Mouse (Mus musculus) fat pad, adult 2 months (tissue): ENCODE measurements around the gene Ugp2.

Experiments used
- DNase-seq: peaks from one replicate; pipeline ENCODE4 v3.0.0-alpha.2; 2011; ENCODE audit warnings: low read depth, low spot score; ENCODE audit errors: extremely low read depth

Gene Ugp2

DNA sequence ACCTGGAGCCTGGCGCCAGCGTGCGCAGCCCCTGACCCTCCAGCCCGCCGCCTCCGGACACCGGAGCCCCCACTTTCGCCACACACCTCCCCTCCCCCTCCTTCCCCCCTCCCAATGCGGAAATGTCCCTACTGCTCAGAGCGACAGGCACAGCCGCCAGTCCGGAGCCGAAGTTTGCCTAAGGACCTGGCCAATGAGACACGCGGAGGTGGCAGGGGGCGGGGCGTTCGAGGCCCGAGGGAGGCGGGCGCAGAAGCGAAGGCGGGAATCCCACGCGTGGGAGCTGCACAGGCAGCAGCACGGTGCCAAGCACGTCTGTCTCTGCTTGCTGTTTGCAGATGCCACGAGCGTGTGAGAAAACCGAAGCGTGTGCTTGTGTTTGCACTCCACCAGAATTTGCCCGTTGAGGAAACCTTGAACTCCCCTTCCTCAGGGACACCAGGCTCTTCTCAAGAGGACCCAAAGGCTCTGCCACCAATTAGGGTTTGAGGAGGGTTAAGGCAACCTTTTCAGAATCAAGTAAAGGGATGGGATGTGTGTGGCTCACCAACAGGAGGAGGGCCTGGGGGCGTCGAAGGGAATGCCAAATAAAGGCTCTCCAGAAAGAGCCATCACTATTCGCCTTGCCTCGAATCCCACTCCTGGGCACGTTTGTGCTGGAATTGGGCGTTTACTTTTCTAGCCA, at the start of gene Ugp2:
Ugp2 (minus strand) TSS at position 80 of the 685 bp plus-strand sequence.
- DNase-seq, result no peak

DNA sequence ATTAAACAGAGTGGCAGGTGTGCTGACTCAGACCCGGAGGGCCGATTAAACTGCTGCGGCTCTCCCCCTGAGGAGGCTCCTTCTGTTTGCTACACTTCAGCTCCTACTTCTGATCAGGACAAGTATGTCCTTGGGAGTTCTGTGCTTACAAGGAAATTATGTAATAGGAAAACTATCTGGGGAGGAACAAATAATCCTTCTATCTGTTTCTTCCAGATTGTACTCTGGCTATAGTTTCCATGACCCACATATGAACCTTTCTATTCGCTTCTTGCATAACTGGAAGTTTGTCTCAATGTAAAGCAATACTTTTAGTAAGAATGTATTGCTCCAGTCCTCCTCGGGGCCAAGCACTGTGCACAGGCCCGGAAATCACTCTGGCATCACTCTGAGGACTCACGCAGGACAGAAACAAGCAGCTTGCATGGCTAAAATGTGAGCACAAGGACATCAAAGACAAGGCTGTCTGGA, 43.9 kb upstream of the Ugp2 start:
- peak; percentile 77 for DNase-seq

- no peak for DNase-seq
Measured at GRCm38 (mm10) chr11:21406668-21407067, 35.7 kb upstream of the Ugp2 start.

GRCm38 (mm10) chr11:21406141-21406540, 35.1 kb upstream of the Ugp2 start:
- no peak for DNase-seq

GRCm38 (mm10) chr11:21403877-21404276, 32.9 kb upstream of the Ugp2 start:
- DNase-seq, result no peak

DNA sequence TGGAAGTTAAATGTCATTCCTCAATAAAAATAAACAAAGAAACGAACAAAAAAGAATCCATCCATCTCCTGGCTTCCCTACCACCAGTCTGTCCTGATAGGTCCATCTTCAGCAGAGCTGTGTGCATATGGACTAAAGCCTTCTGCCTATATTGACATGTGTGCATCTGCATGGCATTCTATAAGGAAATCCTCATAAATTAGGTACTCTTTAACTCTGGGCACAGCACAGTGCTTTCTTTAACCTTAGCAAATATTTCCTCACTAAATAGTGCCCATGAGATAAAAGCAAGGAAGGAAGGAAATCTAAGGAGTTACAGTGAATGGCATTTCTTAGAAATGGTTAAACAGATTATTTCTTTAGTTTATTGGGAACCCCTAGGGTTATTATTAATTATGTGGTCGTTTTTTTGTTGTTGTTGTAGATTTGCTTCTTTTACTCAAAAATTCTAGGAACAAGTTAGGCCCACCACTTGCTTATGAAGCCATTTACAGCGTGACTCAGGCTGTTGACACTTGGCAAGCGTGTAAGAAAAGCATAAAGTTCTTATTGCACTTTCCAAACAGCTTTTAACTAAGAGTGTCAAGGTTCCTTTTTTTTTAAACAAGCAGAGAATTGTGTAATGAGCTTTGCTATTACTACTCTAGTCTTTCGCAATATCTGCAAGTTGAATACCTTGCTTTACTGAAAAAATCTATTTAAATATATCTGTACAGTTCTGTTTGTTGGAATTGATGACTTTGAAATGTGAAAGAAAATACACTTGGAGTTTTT, 31.7 kb upstream of the Ugp2 start:
- DNase-seq, result peak; percentile 72

- DNase-seq, result no peak
Measured at GRCm38 (mm10) chr11:21401248-21401647, 30.2 kb upstream of the Ugp2 start.

- no peak for DNase-seq
Measured at GRCm38 (mm10) chr11:21399186-21399681, 28.2 kb upstream of the Ugp2 start.

GRCm38 (mm10) chr11:21398464-21398863, 27.5 kb upstream of the Ugp2 start:
- no peak for DNase-seq

- DNase-seq, result no peak
Measured at GRCm38 (mm10) chr11:21386790-21387189, 15.8 kb upstream of the Ugp2 start.

DNA sequence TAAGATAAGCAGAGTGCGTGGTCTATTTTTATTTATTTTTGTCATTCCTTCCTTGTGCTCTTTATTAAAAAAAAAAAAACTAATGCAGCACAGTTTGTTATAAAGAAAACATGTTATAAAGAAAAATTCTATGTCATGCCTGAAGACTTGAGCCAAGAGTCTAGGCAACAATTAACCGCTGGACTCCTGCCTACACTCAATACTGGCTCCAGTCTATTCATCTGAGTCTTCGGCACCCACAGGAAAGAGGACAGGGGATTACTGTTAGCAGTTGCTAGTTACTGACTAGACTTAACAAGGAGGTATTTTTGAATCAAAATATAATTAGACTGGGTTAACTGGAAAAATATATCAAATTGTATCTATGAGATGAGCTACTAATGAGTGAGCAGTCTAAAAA, 3.1 kb upstream of the Ugp2 start:
- DNase-seq, result no peak

DNA sequence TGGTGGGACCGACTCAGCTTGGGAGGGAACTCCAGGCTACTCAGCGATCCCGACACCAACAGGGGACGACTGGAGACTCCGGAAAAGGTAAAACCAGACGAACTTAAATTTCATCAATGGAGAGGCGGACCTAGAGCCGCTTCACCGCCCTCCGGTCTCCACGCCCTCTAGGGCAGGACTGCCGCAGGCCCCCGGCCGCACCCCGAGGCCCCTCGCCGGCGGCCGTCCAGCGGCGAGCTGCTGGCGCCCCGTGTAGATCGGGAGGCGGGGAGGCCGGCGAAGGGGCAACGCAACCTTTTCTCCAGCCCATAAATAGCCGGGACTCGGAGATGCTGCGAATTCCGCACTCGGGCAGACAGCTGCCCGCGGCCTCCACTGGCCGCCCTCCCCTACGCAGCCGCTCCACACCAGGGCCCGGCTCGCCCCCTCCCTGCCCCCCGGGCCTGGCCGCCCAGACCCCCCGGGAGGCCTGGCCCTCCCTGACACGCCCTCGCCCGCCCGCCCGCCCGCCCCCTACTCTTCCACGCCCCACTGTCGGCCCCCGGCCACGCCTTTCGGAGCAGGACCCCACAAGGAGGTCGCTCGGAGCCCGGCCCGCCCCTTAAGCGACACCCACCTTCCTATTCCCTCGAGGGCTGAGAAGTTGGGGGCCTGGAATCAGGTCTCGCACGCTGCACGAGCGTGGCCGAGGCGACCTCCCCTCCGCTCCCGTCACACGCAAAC, 441 bp downstream of the Ugp2 start:
- DNase-seq, result no peak

- DNase-seq, result no peak
Measured at GRCm38 (mm10) chr11:21369248-21370016, 1.6 kb downstream of the Ugp2 start.

DNA sequence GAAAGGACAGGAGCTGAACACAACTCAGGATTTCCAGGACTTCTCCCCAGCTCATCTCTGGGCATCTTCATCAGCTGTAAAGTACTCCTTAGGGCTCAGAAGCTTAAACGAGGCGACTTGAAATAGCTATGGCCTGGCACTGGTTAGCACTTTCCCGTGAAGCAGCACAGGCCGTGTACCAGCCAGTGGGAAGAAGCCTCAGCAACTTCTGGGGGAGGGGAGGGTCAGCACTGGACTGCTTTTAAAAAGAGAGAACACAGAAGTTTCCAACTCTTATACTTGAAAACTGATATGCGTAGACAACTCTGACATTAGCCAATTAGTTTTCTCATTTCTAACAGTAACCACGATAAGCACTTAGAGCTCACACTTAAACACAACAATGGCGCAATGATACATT, 2.5 kb downstream of the Ugp2 start:
- no peak for DNase-seq

DNA sequence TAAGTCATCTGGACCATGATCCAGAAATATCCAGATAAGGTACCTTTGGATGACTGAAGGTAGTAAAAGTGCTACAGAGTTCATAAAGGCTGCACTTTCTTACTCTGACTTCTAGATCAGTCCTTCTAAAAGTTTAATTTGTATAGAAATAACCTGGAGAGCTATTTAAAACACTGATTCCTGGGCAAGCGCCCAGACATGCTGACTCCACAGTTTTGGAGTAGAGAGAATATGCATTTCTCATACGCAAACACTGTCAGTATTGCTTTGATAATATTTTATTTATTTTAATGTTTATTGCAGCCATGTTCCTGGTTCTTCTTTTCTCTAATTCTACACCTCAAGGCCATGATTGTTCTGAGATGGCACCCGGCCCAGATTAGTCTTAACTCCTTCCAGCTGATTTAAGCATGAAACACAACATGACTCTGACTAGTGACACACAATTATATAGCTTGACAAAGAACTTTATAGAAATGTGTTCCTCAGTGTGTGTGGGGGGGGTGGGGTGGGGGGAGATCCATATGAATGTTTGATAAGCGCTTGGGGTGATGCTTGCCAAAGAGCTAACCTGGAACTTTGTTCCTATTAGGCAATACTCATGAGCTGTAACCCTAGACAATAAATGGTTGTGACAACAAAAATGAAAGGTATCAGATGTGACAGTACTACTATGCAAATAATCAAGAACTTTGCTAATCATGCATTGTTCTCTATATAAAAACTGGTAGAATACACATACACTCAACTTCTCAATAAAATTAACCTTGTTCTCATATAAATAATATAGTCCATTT, 7.7 kb downstream of the Ugp2 start:
- no peak for DNase-seq

DNA sequence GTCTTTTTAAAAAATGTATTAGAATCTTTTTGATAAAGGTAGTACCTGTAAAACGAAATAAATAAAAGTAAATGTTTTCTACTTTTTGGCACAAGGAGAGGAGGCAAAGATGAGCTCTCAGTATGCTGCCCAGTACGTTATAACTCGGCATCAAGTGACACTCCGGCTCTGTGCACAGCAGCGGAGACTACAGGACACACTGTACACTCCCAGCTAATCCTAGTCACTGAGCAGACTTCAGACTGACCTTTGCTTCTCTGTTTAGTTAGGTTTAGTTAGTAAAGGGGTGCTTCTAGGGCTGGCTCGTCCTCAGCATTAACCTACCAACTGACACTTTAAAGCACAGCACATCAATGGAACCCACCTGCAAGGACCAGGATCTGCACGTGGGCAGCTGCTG, 19.7 kb downstream of the Ugp2 start:
- DNase-seq, result no peak

- no peak for DNase-seq
Measured at GRCm38 (mm10) chr11:21348890-21349289, 22.1 kb downstream of the Ugp2 start.

DNA sequence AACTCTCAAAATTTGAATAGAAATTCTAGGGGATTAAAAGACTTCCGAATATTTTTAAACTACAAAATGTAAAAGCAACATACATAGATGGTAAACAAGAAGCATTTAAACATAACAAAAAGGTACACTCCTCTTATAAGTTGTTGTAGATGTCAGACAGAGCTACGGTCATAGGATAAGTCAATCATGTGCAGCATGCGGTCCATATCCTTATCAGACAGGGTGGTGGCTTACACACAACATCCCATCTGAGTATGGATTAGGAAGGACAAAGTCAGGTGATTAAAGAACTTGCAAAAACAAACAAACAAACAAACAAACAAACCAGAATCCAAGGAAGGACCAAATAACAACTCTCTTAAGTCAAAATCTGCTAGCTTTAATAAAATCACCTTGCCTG, 25.0 kb downstream of the Ugp2 start:
- no peak for DNase-seq

GRCm38 (mm10) chr11:21343490-21343889, 27.5 kb downstream of the Ugp2 start:
- DNase-seq, result no peak

DNA sequence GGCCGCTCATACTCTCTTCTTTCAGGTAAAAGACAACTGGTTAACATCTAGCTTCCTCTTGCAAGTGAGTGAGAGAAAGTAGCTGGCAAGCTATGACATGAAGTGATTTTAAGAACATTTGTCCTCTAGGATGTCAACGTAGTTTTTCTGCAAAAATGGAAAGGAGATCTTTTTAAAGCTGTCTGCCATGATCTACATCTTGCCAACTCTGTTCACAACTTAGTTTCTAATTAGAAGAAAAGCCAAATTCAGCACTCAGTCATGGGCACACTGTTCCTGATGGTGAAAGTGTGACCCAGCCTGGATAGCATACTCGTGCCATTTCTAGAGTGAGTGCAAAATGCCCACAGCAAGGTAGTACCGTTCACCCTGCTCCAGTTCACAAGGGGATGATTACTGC, 31.9 kb downstream of the Ugp2 start:
- no peak for DNase-seq
